Mouse (Mus musculus) embryonic facial prominence, embryonic 11.5 days (tissue): ENCODE data around the gene Mum1. TPM values are rescaled to one million over a fixed set of nuclear protein-coding genes. Genes with fewer than 3 reads are reported as not detected.

Experiments
- ATAC-seq: fragments of 200-750 bp; cut with Nextera tagmentation; replicated peaks from 2 replicates; pipeline ENCODE4 v1.8.0; 2017; ENCODE audit warnings: low read depth; ENCODE audit not compliant: insufficient number of reproducible peaks, low FRiP score, low TSS enrichment
- DNase-seq: peaks from one replicate; pipeline ENCODE4 v3.0.0-alpha.2; 2015; ENCODE audit warnings: low spot score
- H3K27ac ChIP-seq: fragments of 300-500 bp; sonication (generic); replicated peaks from 2 replicates; pipeline ENCODE4 v1.5.1; 2014; ENCODE audit warnings: mild to moderate bottlenecking, low read depth, low read length, control low read depth
- H3K27me3 ChIP-seq: fragments of 300-500 bp; sonication (generic); 2 replicates; pipeline ENCODE4 v1.6.1; 2014; ENCODE audit warnings: mild to moderate bottlenecking, low read length, moderate library complexity, mixed read lengths; ENCODE audit not compliant: control insufficient read depth, insufficient read depth
- H3K36me3 ChIP-seq: fragments of 300-500 bp; sonication (generic); replicated peaks from 2 replicates; pipeline ENCODE4 v1.6.1; 2014; ENCODE audit warnings: low read depth, mild to moderate bottlenecking, low read length, moderate library complexity, mixed read lengths; ENCODE audit not compliant: control insufficient read depth, insufficient read depth
- H3K4me1 ChIP-seq: fragments of 300-500 bp; sonication (generic); 2 replicates; pipeline ENCODE4 v1.6.1; 2014; ENCODE audit warnings: low read length, mixed read lengths; ENCODE audit not compliant: control insufficient read depth, insufficient read depth
- H3K4me2 ChIP-seq: fragments of 300-500 bp; sonication (generic); 2 replicates; pipeline ENCODE4 v1.6.1; 2014; ENCODE audit warnings: low read depth, mild to moderate bottlenecking, control low read depth, low read length, moderate library complexity
- H3K4me3 ChIP-seq: fragments of 300-500 bp; sonication (generic); 2 replicates; pipeline ENCODE4 v1.5.1; 2014; ENCODE audit warnings: low read depth, low read length, control low read depth
- H3K9ac ChIP-seq: fragments of 300-500 bp; sonication (generic); replicated peaks from 2 replicates; pipeline ENCODE4 v1.6.1; 2014; ENCODE audit warnings: mild to moderate bottlenecking, control low read depth, low read length
- H3K9me3 ChIP-seq: fragments of 300-500 bp; sonication (generic); replicated peaks from 2 replicates; pipeline ENCODE4 v1.6.1; 2016; ENCODE audit warnings: mild to moderate bottlenecking, low read length, inconsistent platforms, mixed read lengths; ENCODE audit not compliant: control insufficient read depth
- WGBS: fragments of 180-500 bp; shearing (Covaris S2); extraction: QIAGEN DNeasy Blood & Tissue Kit; methylation state at CpG from one replicate; pipeline ENCODE4 v1.1.7; 2014; 5-methylcytosine and 5-hydroxymethylcytosine counted together
- polyA plus RNA-seq: library from polyadenylated mRNA; unstranded; fragments of >200 nt; fragmentation: Nextera tagmentation; extraction: Ambion mirVana; gene quantifications from 2 replicates; pipeline ENCODE4 v1.2.1, GENCODE M21; 2014

Mum1 gene
- polyA plus RNA-seq, 1 experiment from 2014 or later, result 94.3 TPM

DNA sequence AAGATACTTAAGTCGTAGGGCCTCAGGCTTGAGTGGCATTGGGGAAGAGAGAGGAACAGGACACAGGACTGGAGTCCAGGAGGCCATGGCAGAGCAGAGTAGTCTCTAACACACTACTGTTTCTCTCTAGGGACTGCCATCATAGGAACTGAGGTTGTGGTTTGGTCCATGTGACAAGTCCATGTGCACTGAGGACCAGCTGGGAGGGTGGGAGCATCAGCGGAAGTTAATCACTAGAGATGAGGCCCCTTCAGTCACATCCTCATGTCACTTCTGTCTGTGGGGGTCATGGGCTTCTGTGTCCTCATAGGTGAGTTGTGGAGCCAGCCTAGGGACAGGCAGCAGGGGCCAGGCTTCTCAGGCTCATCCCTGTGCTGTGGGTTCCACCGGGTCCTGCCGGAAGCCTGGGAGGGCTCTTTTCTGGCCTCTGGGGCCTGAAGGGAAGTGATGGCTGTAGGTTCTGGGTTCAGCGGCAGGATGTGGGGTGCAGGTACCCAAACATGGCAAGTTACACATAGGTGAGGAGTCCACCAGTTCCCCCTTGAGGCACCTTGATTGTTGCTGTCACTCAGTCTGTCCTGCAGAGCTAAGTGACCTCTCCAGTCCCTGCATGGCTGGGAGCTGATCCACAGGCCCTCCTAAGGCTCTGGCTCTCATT lies 45.1 kb downstream of the Mum1 start:
- H3K9ac ChIP-seq, result no peak overlapping the region
- no peaks in the 10 kb centered on the region for H3K27me3 ChIP-seq
- WGBS, result 83% methylated on average over 5 of the region's 5 CpGs
- H3K27ac ChIP-seq, result no peak overlapping the region
- H3K36me3 ChIP-seq, result peaks cover 10% of the 10 kb centered on the region
- DNase-seq (no peak), ATAC-seq (no peak)
- H3K4me3 ChIP-seq, result no peak overlapping the region
- H3K9me3 ChIP-seq, result no peaks in the 10 kb centered on the region
- no peaks in the 10 kb centered on the region; the same call in 1 of the 2 replicates for H3K4me1 ChIP-seq
- no peak overlapping the region for H3K4me2 ChIP-seq

DNA sequence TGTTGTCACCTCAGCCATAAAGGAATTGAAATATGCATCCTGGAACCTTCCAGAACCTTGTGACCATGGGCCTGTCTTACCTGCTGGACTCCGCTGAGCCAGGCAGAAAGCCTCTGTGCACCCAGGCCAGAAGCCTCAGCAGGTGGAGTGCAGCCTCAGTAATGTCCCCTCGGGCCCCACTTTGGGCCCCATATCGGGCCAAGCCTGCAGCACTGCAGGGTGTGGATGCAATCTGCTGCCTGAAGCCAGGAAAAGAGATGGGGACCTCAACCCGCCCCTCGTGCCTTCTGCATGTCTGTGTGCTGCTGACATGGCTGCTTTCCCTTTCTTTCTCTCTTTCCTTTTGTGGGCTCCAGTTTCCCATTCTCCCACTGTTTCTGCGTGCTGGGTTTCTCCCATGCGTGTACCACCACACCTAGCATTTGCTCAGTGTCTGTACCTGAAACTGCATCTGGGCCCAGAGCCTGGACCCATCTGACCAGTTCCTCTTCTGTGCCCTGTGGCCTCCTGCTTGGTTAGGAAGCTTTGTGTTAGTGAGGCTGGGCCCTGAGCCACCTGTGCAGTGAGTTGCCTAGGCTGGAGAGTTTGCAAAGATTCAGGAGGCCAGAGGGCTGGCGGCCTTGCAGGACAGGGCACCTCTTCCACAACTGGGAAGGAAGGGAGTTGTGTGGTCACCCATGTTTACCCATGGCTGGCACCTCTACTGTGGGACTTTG lies 45.8 kb downstream of the Mum1 start:
- 95% methylated on average over 8 of the region's 8 CpGs for WGBS
- H3K4me3 ChIP-seq, result no peak overlapping the region
- no peak overlapping the region for H3K27ac ChIP-seq
- ATAC-seq (no peak), DNase-seq (no peak)
- no peak overlapping the region for H3K9ac ChIP-seq
- no peaks in the 10 kb centered on the region for H3K9me3 ChIP-seq
- H3K4me2 ChIP-seq, result no peak overlapping the region
- H3K36me3 ChIP-seq, result peaks cover 10% of the 10 kb centered on the region
- H3K4me1 ChIP-seq, result no peaks in the 10 kb centered on the region; the same call in 1 of the 2 replicates
- H3K27me3 ChIP-seq, result no peaks in the 10 kb centered on the region

DNA sequence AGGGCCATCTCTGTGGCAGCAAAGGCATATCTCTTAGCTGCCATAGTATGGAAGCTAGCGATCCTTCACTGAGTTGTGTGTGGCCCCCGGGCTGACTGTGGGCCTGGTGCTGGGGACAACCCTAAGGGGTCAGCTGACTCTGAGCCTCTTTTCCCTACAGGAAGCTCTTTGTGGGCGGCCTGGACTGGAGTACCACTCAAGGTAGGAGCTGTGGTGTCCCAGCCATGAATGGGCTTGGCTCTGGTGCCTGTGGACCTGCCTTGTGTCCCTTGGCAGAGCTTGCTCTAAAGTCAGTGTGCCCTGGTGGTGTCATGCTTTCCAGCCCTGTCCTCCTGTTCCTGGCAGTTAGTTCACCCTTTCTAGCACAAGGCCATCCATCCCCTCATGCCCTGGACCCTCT lies 47.6 kb downstream of the Mum1 start:
- WGBS, result 86% methylated on average over 3 of the region's 3 CpGs
- no peak overlapping the region; the same call in 1 of the 2 replicates for H3K9ac ChIP-seq
- no peaks in the 10 kb centered on the region for H3K9me3 ChIP-seq
- H3K27me3 ChIP-seq, result no peaks in the 10 kb centered on the region
- ATAC-seq (no peak), DNase-seq (no peak)
- H3K4me1 ChIP-seq, result no peaks in the 10 kb centered on the region; the same call in 1 of the 2 replicates
- H3K36me3 ChIP-seq, result peaks cover 20% of the 10 kb centered on the region
- H3K4me3 ChIP-seq, result no peak overlapping the region
- no peak overlapping the region for H3K27ac ChIP-seq
- no peak overlapping the region for H3K4me2 ChIP-seq

DNA sequence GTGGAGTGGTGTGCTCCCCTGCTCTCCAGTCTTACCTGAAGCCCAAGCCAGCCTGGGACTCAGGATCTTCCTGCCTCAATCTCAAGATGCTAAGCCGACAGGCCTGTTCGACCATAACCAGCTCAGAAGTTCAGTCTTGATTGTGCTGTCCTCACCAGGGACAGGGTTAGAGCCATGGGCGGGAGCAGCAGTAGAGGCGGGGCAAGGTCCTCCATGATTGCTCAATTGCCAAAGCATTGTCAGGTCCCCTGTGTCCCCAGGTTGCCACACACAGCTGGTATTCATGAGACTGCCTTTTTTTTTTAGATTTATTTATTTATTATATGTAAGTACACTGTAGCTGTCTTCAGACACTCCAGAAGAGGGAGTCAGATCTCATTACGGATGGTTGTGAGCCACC lies 50.0 kb downstream of the Mum1 start:
- H3K36me3 ChIP-seq, result peaks cover 22% of the 10 kb centered on the region
- DNase-seq, result no peak
- H3K4me2 ChIP-seq, result no peak overlapping the region
- no peak overlapping the region for H3K4me3 ChIP-seq
- H3K27ac ChIP-seq, result no peak overlapping the region
- H3K9me3 ChIP-seq, result no peaks in the 10 kb centered on the region
- 89% methylated on average over 4 of the region's 5 CpGs for WGBS
- H3K27me3 ChIP-seq, result no peaks in the 10 kb centered on the region
- no peak for ATAC-seq
- H3K9ac ChIP-seq, result no peak overlapping the region
- no peaks in the 10 kb centered on the region for H3K4me1 ChIP-seq

DNA sequence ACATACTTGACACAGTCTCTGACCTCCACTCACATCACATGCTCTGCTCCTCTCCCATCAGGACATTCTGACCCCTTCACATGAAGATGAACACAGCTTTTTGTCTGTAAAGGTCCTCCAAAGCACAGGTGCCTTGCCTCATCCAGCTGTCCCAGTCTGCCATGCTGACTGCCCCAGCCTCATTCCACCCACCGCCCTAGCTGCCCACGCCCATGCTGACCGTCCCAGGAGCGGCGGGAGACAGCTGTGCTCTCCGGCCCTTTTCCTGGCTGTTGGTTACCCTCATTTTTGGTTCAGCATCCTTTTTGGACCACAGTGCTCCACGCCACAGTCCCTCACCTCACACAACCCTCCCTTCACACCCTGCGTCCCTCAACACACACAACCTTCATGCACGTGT lies 52.2 kb downstream of the Mum1 start:
- H3K4me1 ChIP-seq, result no peaks in the 10 kb centered on the region
- no peak overlapping the region for H3K9ac ChIP-seq
- no peak overlapping the region for H3K4me2 ChIP-seq
- ATAC-seq, result no peak
- no peaks in the 10 kb centered on the region for H3K9me3 ChIP-seq
- H3K27ac ChIP-seq, result no peak overlapping the region
- peaks cover 27% of the 10 kb centered on the region for H3K36me3 ChIP-seq
- 95% methylated on average over 9 of the region's 9 CpGs for WGBS
- no peaks in the 10 kb centered on the region for H3K27me3 ChIP-seq
- DNase-seq, result no peak
- no peak overlapping the region for H3K4me3 ChIP-seq

DNA sequence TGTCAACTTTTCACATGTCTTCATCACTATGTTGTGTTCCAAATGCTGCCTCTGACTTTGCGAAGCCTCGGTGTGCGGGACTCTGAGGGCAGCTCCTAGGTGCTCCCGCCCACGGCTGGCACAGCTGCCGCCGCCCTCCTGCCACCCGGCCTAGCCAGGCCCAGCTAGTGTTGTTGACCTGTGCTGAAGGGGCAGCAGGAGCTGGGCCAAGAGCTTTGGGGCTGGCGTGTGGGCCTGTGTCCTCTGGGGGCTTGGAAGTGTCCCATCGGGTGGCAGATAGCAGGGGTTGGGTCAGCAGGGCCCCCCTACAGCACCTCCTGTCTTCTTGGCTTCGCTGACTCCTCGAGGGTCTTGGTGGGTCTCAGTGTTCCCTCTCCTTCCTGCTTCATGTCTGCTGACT lies 53.0 kb downstream of the Mum1 start:
- H3K27me3 ChIP-seq, result no peaks in the 10 kb centered on the region
- no peaks in the 10 kb centered on the region for H3K9me3 ChIP-seq
- 92% methylated on average over 12 of the region's 12 CpGs for WGBS
- DNase-seq, result no peak
- no peak overlapping the region for H3K4me3 ChIP-seq
- H3K9ac ChIP-seq, result no peak overlapping the region
- no peak for ATAC-seq
- H3K4me1 ChIP-seq, result no peaks in the 10 kb centered on the region
- no peak overlapping the region for H3K4me2 ChIP-seq
- peaks cover 27% of the 10 kb centered on the region for H3K36me3 ChIP-seq
- no peak overlapping the region for H3K27ac ChIP-seq

DNA sequence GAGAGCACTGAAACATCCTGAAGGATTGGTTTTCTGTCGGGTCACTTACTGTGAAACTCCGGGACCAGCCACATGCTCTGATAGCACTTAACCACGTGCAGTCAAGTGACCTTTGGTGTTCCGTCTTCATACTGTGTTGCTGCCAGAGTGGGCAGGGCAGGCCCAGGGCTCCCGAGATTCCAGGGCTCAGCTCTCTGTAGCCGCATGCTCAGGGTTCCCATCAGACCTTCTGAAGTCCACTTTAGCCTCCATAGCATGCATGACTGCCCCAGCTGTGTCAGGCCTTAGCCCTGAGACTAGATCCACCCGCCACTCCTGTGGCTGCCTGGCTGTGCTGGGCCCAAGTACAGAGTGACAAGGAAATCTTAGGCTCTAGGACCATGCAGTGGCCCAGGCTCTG lies 55.1 kb downstream of the Mum1 start:
- H3K27me3 ChIP-seq, result no peaks in the 10 kb centered on the region
- 84% methylated on average over 7 of the region's 7 CpGs for WGBS
- DNase-seq, result no peak
- no peak for ATAC-seq
- no peaks in the 10 kb centered on the region for H3K4me1 ChIP-seq
- no peak overlapping the region for H3K4me3 ChIP-seq
- no peak overlapping the region for H3K27ac ChIP-seq
- peaks cover 29% of the 10 kb centered on the region for H3K36me3 ChIP-seq
- H3K4me2 ChIP-seq, result no peak overlapping the region
- H3K9ac ChIP-seq, result no peak overlapping the region
- H3K9me3 ChIP-seq, result no peaks in the 10 kb centered on the region

DNA sequence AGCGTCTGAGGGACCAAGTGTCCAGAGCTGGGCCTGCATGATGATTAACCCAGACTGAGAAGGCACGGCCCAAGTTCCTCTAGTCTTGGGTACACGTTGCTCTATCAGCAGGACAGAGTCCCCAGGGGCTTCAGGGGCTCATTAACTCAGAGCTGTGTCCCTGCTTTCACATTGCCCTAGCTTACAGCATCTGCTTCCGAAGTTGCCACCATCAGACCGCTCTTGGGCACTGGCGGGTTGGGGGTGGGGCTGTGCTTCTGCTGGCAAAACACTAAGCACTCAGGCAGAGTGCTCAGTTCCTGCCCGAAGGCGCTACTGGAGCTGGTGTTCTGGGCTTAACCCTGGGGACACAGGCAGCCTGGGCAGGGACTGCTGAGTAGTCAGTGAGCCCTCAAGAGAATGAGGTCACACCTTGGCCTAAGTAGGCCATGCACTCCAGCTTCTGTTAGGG lies 55.7 kb downstream of the Mum1 start:
- WGBS, result 82% methylated on average over 8 of the region's 8 CpGs
- Histone ChIP-seq H3K4me2 (no peak overlapping the region), H3K27me3 (no peaks in the 10 kb centered on the region), H3K9ac (no peak overlapping the region), H3K4me1 (no peaks in the 10 kb centered on the region), H3K9me3 (no peaks in the 10 kb centered on the region), H3K27ac (no peak overlapping the region), H3K36me3 (peaks cover 29% of the 10 kb centered on the region), H3K4me3 (no peak overlapping the region)
- DNase-seq (no peak), ATAC-seq (no peak)
